Comparison of ENCODE assay signal across 16 mouse cellular contexts in the genomic region with DNA sequence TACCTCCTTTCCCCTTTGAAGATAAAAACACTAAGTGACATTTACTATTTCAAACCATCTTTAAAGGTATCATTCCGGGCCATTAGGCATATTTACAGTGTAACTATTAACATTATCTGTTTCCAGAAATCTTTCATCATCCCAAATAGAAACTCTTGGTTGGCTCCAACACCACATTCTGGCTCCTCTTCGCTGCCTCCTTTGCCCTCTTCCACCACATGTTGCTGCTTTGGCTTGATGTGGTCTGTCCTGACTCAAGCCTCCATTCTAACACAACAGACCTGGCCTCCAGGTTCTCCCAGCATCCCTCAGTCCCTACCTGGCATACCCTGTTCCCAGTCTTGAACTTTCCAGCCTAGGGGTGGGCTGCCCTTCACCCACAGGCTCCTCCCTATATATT. TPM values are rescaled to one million over a fixed set of nuclear protein-coding genes. Genes with fewer than 3 reads are reported as not detected.
A peak's percentile ranks its signal among the peaks of the same experiment; 100 is the strongest.
DNase-seq lines count a peak whose midpoint lies in the region; ATAC-seq and TF ChIP-seq lines count a peak whose summit lies in the region.
"Had no signal": no experiment of that assay in that cellular context is flagged by ENCODE, and none has a peak within 500 bp of the region (broad histone marks: within the 10 kb centered on the region; RNA-seq: fewer than 3 reads in every experiment).

No protein-coding gene starts in this region.

- ATAC-seq in forebrain, embryonic 12.5 days (ENCODE audit: low FRiP score), result no peak
- ATAC-seq in kidney, embryonic 15.5 days (replicated peaks; ENCODE audit: low FRiP score), result no peak
- ATAC-seq in intestine, postnatal 0 days, result no peak

- no peak overlapping the region for H3K4me3 ChIP-seq in forebrain, embryonic 12.5 days (replicated peaks)
- H3K4me3 ChIP-seq in forebrain, embryonic 10.5 days, result no peak overlapping the region
- H3K4me3 ChIP-seq in kidney, embryonic 15.5 days (replicated peaks), result no peak overlapping the region
- no peak overlapping the region for H3K4me3 ChIP-seq in thymus, adult 2 months (ENCODE audit: control insufficient read depth, insufficient read depth, low read length)
- no peak overlapping the region for H3K4me3 ChIP-seq in intestine, postnatal 0 days (ENCODE audit: low read depth, low read length)
- H3K4me3 ChIP-seq: heart, adult 2 months; layer of hippocampus, adult 2 months; limb, embryonic 15.5 days had no signal

- no peaks in the 10 kb centered on the region for H3K9me3 ChIP-seq in forebrain, embryonic 12.5 days
- no peaks in the 10 kb centered on the region for H3K9me3 ChIP-seq in forebrain, embryonic 10.5 days
- H3K9me3 ChIP-seq in kidney, embryonic 15.5 days (replicated peaks), result no peaks in the 10 kb centered on the region
- H3K9me3 ChIP-seq in intestine, postnatal 0 days (ENCODE audit: control insufficient read depth), result no peaks in the 10 kb centered on the region
- H3K9me3 ChIP-seq: embryonic facial prominence, embryonic 10.5 days; limb, embryonic 15.5 days had no signal

- H3K27me3 ChIP-seq in forebrain, embryonic 12.5 days, result peaks cover 18% of the 10 kb centered on the region
- peaks cover 50% of the 10 kb centered on the region for H3K27me3 ChIP-seq in forebrain, embryonic 10.5 days (ENCODE audit: poor library complexity, severe bottlenecking)
- H3K27me3 ChIP-seq in kidney, embryonic 15.5 days, result 0 out of 2 replicates have a peak, but pooled peaks cover 2% of the 10 kb centered on the region
- no peaks in the 10 kb centered on the region for H3K27me3 ChIP-seq in thymus, adult 2 months (ENCODE audit: control insufficient read depth, insufficient read depth, low read length)
- no peaks in the 10 kb centered on the region for H3K27me3 ChIP-seq in intestine, postnatal 0 days (replicated peaks; ENCODE audit: control insufficient read depth, insufficient read depth, low read length)

- no peak for TF ChIP-seq POLR2A in thymus, adult 2 months (IDR thresholded peaks at IDR 0.05; ENCODE audit: control insufficient read depth, extremely low read depth, insufficient read depth, low read length, poor library complexity)

- DNase-seq in forebrain, embryonic 10.5 days (ENCODE audit: extremely low spot score, low spot score), result no peak
- DNase-seq in kidney, postnatal 14 days, result no peak
- no peak for DNase-seq in thymus, adult 2 months
- DNase-seq in thymus, postnatal 10 days (ENCODE audit: low spot score in 2 of 2), result no peak
- DNase-seq in MN1 (ENCODE audit: low spot score), result no peak
- DNase-seq: adrenal gland, adult 8-10 months; cerebellum, adult 9-10 months; lung, adult 2 months had no signal

- H3K36me3 ChIP-seq in forebrain, embryonic 12.5 days (replicated peaks), result no peaks in the 10 kb centered on the region
- H3K36me3 ChIP-seq in forebrain, embryonic 10.5 days (replicated peaks), result no peaks in the 10 kb centered on the region
- no peaks in the 10 kb centered on the region for H3K36me3 ChIP-seq in kidney, embryonic 15.5 days
- H3K36me3 ChIP-seq in thymus, adult 2 months (ENCODE audit: control insufficient read depth, insufficient read depth, low read length), result no peaks in the 10 kb centered on the region
- no peaks in the 10 kb centered on the region for H3K36me3 ChIP-seq in intestine, postnatal 0 days (ENCODE audit: control insufficient read depth, insufficient read depth)
- H3K36me3 ChIP-seq: embryonic facial prominence, embryonic 10.5 days; limb, embryonic 15.5 days had no signal

- WGBS in forebrain, embryonic 12.5 days, result 74% methylated on average over 2 of the region's 2 CpGs
- WGBS in forebrain, embryonic 10.5 days, result 74% methylated on average over 2 of the region's 2 CpGs
- WGBS in kidney, embryonic 15.5 days, result 55% methylated on average over 2 of the region's 2 CpGs
- 57% methylated on average over 2 of the region's 2 CpGs for WGBS in thymus, adult 2 months
- 55% methylated on average over 2 of the region's 2 CpGs for WGBS in intestine, postnatal 0 days

- H3K4me2 ChIP-seq in forebrain, embryonic 12.5 days, result peak overlapping the region; percentile 36; the same call in 1 of the 2 replicates
- H3K4me2 ChIP-seq in kidney, embryonic 15.5 days, result 0 out of 2 replicates have a peak overlapping the region, but pooled peaks have one; percentile 44
- peak overlapping the region; percentile 51 for H3K4me2 ChIP-seq in intestine, postnatal 0 days (replicated peaks; ENCODE audit: low read depth)

- no peak overlapping the region for H3K27ac ChIP-seq in forebrain, embryonic 12.5 days
- no peak overlapping the region for H3K27ac ChIP-seq in forebrain, embryonic 10.5 days
- no peak overlapping the region for H3K27ac ChIP-seq in kidney, embryonic 15.5 days
- H3K27ac ChIP-seq in thymus, adult 2 months (ENCODE audit: control insufficient read depth, insufficient read depth, low read length), result peak overlapping the region; percentile 84
- H3K27ac ChIP-seq in intestine, postnatal 0 days (ENCODE audit: low read depth, low read length), result no peak overlapping the region
- H3K27ac ChIP-seq: gastrocnemius, adult 2 months; heart, adult 2 months; limb, embryonic 15.5 days had no signal

- no peak overlapping the region for H3K9ac ChIP-seq in forebrain, embryonic 12.5 days
- H3K9ac ChIP-seq in kidney, embryonic 15.5 days, result no peak overlapping the region
- H3K9ac ChIP-seq in intestine, postnatal 0 days (ENCODE audit: low read depth, low read length), result no peak overlapping the region
- H3K9ac ChIP-seq: limb, embryonic 15.5 days had no signal

- H3K4me1 ChIP-seq in forebrain, embryonic 12.5 days, result peaks cover 25% of the 10 kb centered on the region
- H3K4me1 ChIP-seq in forebrain, embryonic 10.5 days, result peaks cover 40% of the 10 kb centered on the region
- peaks cover 12% of the 10 kb centered on the region for H3K4me1 ChIP-seq in kidney, embryonic 15.5 days
- H3K4me1 ChIP-seq in thymus, adult 2 months (replicated peaks; ENCODE audit: control insufficient read depth, insufficient read depth, low read length), result peaks cover 38% of the 10 kb centered on the region
- H3K4me1 ChIP-seq in intestine, postnatal 0 days (replicated peaks; ENCODE audit: control insufficient read depth, insufficient read depth, low read length), result peaks cover 3% of the 10 kb centered on the region

- TF ChIP-seq CTCF in thymus, adult 2 months (IDR thresholded peaks at IDR 0.05; ENCODE audit: borderline replicate concordance, control insufficient read depth, extremely low read depth, insufficient read depth, low read length, poor library complexity), result no peak
- no peak for TF ChIP-seq CTCF in intestine, postnatal 0 days (IDR thresholded peaks at IDR 0.05; ENCODE audit: low read depth)

RNA-seq across cellular contexts. Expression of gene Znrf2, which starts 56.2 kb away (rescaled TPM):
- polyA plus RNA-seq in forebrain, embryonic 12.5 days (2016; fragmentation: Nextera tagmentation; extraction: Ambion mirVana), result 5.4 and 5.6 TPM in 2 replicates
- polyA plus RNA-seq in forebrain, embryonic 10.5 days (2016; fragmentation: Nextera tagmentation; extraction: Ambion mirVana), result 1.8 and 2.3 TPM in 2 replicates
- polyA plus RNA-seq in kidney, embryonic 15.5 days (2015; fragmentation: Nextera tagmentation; extraction: Ambion mirVana), result 4.1 and 4.3 TPM in 2 replicates
- polyA plus RNA-seq in thymus, adult 2 months (2012; rRNA removed), result 17.5 and 20.9 TPM in 2 replicates
- polyA plus RNA-seq in intestine, postnatal 0 days (2015; fragmentation: Nextera tagmentation; extraction: Ambion mirVana), result 7.8 and 8.5 TPM in 2 replicates
